Mouse (Mus musculus): ENCODE data around the gene Efna2. TPM values are rescaled to one million over a fixed set of nuclear protein-coding genes. Genes with fewer than 3 reads are reported as not detected.
"Not testable (repeated sequence)": the region's sequence is repeated elsewhere in the genome, so short reads cannot be mapped to it uniquely, and the experiment has no call there.

Efna2 gene
- polyA plus RNA-seq, 1 experiment from 2014 or later: 51.3 TPM

DNA sequence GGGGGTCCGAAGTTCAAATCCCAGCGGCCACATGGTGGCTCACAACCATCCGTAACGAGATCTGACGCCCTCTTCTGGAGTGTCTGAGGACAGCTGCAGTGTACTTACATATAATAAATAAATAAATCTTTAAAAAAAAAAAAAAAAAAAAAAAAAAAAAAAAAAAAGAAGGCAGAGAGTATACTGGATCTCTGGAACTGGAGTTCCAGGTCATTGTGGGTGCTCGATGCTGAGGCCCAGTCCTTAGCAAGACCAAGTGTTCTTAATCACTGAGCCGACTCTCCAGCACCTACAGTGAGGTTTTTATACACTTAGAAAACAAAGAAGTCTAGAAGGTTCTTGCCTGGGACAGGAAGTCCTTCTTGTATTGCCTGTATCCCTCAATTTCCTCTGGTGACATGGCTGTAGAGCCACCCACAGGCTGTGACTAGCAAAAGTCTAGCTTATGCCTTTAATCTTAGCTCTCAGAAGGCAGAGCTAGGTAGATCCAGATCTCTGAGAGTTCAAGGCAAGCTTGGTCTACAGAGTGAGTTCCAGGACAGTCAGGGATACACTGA is 32.3 kb downstream of the Efna2 start:
- not testable (repeated sequence) for ATAC-seq (ENCODE audit: insufficient number of reproducible peaks, low FRiP score, low TSS enrichment, low read depth); DNase-seq (ENCODE audit: low spot score); H3K9ac ChIP-seq (ENCODE audit: low read length); H3K27ac ChIP-seq (replicated peaks; ENCODE audit: low read depth, low read length); H3K4me1 ChIP-seq (ENCODE audit: control insufficient read depth, insufficient read depth, low read length); H3K4me2 ChIP-seq (ENCODE audit: low read depth, severe bottlenecking); H3K36me3 ChIP-seq (ENCODE audit: control insufficient read depth, insufficient read depth, low read length); H3K4me3 ChIP-seq (ENCODE audit: low read depth, low read length); H3K27me3 ChIP-seq (ENCODE audit: control insufficient read depth, insufficient read depth, low read length); H3K9me3 ChIP-seq (ENCODE audit: control insufficient read depth, low read length)
- WGBS: 76% methylated on average over 7 of the region's 7 CpGs

DNA sequence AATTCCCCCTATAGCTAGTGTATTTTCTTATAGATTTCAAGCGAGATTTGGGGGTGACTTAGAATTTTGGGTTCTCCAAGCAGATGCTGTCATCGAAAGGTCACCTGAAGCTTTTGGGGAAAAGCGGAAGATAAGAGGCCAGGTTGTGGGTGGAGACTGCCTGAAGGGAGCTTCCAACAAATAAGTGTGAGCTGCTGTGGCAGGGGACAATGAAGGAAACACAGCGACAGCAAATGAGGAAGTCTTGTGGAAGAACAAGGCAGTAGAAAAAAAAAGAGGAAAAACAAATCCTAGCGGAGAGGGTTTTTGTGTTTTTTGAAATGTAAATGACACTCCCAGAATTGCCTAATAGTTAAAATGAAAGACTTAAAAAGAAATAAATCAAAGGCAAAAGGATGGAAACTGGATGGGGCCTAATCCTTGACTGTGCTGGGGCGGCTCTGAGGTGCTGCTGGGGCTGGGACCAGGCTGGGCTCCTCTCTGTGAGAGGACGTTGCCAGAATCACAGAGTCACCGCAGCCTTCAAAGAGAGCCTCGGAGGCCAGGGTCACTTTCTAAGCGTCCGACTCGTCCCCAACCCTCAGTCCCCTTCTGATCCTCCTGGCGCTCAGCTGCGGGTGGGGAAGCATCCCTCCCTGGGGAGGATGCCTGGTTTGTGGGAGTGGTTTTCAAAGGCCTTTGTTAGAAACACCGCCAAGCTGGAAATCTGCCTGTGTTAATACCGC is 35.9 kb downstream of the Efna2 start:
- ATAC-seq (ENCODE audit: insufficient number of reproducible peaks, low FRiP score, low TSS enrichment, low read depth) (no peak), DNase-seq (ENCODE audit: low spot score) (no peak)
- Histone ChIP-seq H3K27ac (replicated peaks; ENCODE audit: low read depth, low read length) (no peak overlapping the region), H3K4me1 (ENCODE audit: control insufficient read depth, insufficient read depth, low read length) (no peaks in the 10 kb centered on the region), H3K4me3 (ENCODE audit: low read depth, low read length) (no peak overlapping the region), H3K27me3 (ENCODE audit: control insufficient read depth, insufficient read depth, low read length) (no peaks in the 10 kb centered on the region), H3K9ac (ENCODE audit: low read length) (no peak overlapping the region), H3K4me2 (ENCODE audit: low read depth, severe bottlenecking) (no peak overlapping the region), H3K9me3 (ENCODE audit: control insufficient read depth, low read length) (no peaks in the 10 kb centered on the region), H3K36me3 (ENCODE audit: control insufficient read depth, insufficient read depth, low read length) (no peaks in the 10 kb centered on the region)
- 26% methylated on average over 16 of the region's 16 CpGs for WGBS

DNA sequence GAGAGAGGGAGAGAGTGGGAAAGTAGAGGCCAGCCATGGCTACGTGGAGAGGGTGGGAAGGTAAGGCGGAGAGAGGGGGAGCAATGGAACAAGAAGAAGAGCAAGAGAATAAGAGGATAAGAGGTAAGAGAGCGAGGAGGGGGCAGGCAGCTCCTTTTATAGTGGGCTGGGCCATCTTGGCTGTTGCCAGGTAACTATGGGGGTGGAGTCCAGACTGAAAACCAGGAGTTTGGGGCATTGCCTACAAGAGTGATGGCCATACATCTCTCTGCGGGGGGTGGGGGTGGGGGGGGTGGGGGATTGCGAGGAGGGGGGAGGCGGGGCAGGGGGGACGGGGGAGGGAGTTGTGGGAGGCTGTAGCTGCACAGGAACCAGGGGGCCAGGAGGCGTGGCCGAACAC is 41.4 kb downstream of the Efna2 start:
- no peak overlapping the region for H3K27ac ChIP-seq (replicated peaks; ENCODE audit: low read depth, low read length)
- no peak overlapping the region for H3K9ac ChIP-seq (ENCODE audit: low read length)
- H3K9me3 ChIP-seq (ENCODE audit: control insufficient read depth, low read length): no peaks in the 10 kb centered on the region
- ATAC-seq (ENCODE audit: insufficient number of reproducible peaks, low FRiP score, low TSS enrichment, low read depth): no peak
- 40% methylated on average over 6 of the region's 9 CpGs for WGBS
- no peaks in the 10 kb centered on the region for H3K36me3 ChIP-seq (ENCODE audit: control insufficient read depth, insufficient read depth, low read length)
- no peak overlapping the region for H3K4me3 ChIP-seq (ENCODE audit: low read depth, low read length)
- no peak for DNase-seq (ENCODE audit: low spot score)
- no peaks in the 10 kb centered on the region for H3K27me3 ChIP-seq (ENCODE audit: control insufficient read depth, insufficient read depth, low read length)
- no peak overlapping the region for H3K4me2 ChIP-seq (ENCODE audit: low read depth, severe bottlenecking)
- H3K4me1 ChIP-seq (ENCODE audit: control insufficient read depth, insufficient read depth, low read length): peaks cover 5% of the 10 kb centered on the region; the same call in 1 of the 2 replicates

DNA sequence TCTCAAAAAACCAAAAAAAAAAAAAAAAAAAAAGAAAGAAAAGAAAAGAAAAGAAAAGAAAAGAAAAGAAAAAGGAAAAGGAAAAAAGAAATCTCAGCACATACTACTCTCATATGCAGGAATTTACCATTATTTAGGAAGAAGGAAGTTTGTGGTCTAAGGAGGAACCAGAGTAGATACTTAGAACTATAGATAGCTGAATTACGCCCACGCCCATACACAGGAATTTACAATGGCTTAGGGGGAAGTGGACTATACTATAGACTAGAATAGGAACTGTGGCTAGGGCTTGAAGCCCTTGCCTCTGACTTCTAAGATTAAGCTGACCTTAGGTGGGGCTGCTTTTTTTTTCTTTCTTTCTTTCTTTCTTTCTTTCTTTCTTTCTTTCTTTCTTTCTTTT is 43.9 kb downstream of the Efna2 start:
- H3K36me3 ChIP-seq (ENCODE audit: control insufficient read depth, insufficient read depth, low read length); H3K27ac ChIP-seq (replicated peaks; ENCODE audit: low read depth, low read length); ATAC-seq (ENCODE audit: insufficient number of reproducible peaks, low FRiP score, low TSS enrichment, low read depth); H3K9me3 ChIP-seq (ENCODE audit: control insufficient read depth, low read length); DNase-seq (ENCODE audit: low spot score); H3K9ac ChIP-seq (ENCODE audit: low read length); H3K27me3 ChIP-seq (ENCODE audit: control insufficient read depth, insufficient read depth, low read length); H3K4me2 ChIP-seq (ENCODE audit: low read depth, severe bottlenecking); H3K4me3 ChIP-seq (ENCODE audit: low read depth, low read length): not testable (repeated sequence)
- H3K4me1 ChIP-seq (ENCODE audit: control insufficient read depth, insufficient read depth, low read length): peaks cover 16% of the 10 kb centered on the region
- 98% methylated on average over 2 of the region's 2 CpGs for WGBS

DNA sequence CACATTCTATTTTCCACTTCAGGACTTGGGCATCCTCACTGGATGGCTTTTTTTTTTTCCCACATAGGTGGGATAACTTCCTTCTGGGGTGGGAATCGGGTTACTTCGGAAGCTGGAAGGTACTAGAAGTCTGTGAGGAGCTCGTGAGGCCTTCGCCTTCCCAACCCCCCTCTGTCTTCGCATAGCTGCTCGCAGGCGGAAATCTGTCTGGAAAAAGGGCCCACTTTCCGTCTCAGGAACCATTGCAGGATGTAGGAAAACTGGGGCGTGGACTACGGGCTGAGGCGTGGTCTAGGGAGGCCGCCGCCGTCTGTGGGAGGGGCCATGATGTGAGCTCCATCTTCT is 46.8 kb downstream of the Efna2 start:
- WGBS: under 1% methylated on average over 14 of the region's 14 CpGs
- H3K27me3 ChIP-seq (ENCODE audit: control insufficient read depth, insufficient read depth, low read length): no peaks in the 10 kb centered on the region
- H3K27ac ChIP-seq (replicated peaks; ENCODE audit: low read depth, low read length): peak overlapping the region; percentile 93
- no peak for ATAC-seq (ENCODE audit: insufficient number of reproducible peaks, low FRiP score, low TSS enrichment, low read depth)
- H3K9ac ChIP-seq (ENCODE audit: low read length): peak overlapping the region; percentile 32
- H3K4me2 ChIP-seq (ENCODE audit: low read depth, severe bottlenecking): peak overlapping the region; percentile 91
- peaks cover 11% of the 10 kb centered on the region for H3K36me3 ChIP-seq (ENCODE audit: control insufficient read depth, insufficient read depth, low read length)
- no peaks in the 10 kb centered on the region for H3K9me3 ChIP-seq (ENCODE audit: control insufficient read depth, low read length)
- peaks cover 26% of the 10 kb centered on the region for H3K4me1 ChIP-seq (ENCODE audit: control insufficient read depth, insufficient read depth, low read length)
- peak overlapping the region; percentile 88; the same call in 1 of the 2 replicates for H3K4me3 ChIP-seq (ENCODE audit: low read depth, low read length)
- DNase-seq (ENCODE audit: low spot score): no peak

DNA sequence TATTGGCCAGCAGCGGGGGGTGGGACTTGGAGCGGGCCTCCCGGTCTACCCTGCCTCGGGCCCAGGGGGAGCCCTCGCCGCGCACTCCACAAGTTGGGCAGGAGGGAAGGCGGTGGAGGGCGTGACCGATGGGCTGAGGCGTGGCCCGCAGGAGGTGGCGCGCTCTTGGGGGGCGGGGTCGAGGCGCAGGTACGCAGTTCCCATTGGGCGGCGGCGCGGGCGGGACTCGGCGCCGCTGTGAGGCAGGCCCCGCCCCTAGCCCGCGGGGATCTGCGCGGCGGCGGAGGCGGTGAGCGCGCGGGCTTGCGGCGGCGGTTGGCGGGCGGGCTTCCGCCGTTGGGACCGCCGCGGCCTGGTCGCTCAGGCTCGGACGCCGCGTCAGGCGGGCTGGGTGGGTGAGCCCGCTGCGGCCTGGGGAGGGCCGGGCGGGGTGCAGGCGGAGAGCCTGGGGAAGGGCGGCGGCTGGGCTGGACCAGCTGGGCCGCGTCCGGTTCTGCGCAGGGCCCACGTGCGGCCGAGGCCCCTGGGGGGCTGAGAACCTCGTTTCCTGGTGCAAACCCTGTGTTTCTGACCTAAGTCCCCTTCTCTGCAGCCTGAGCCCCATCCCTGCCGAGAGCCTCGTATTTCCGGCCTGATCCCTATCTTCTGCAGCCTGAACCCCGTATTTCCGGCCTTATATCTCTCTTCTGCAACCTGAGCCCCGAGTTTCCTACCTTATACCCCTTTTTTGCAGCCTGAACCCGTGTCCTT is 47.3 kb downstream of the Efna2 start, which contains the start of gene Mum1:
TSS of gene Mum1 (plus strand) at position 19 of the 750 bp plus-strand sequence.
- peak within 1 kb of the TSS; percentile 93 for H3K27ac ChIP-seq (replicated peaks; ENCODE audit: low read depth, low read length)
- no peaks in the 10 kb centered on the region for H3K9me3 ChIP-seq (ENCODE audit: control insufficient read depth, low read length)
- H3K4me1 ChIP-seq (ENCODE audit: control insufficient read depth, insufficient read depth, low read length): peaks cover 25% of the 10 kb centered on the region
- peak within 1 kb of the TSS; percentile 88 for H3K4me3 ChIP-seq (ENCODE audit: low read depth, low read length)
- peak; percentile 99 for DNase-seq (ENCODE audit: low spot score)
- WGBS: under 1% methylated on average over 71 of the region's 75 CpGs
- H3K27me3 ChIP-seq (ENCODE audit: control insufficient read depth, insufficient read depth, low read length): no peaks in the 10 kb centered on the region
- peak; percentile 98 for ATAC-seq (ENCODE audit: insufficient number of reproducible peaks, low FRiP score, low TSS enrichment, low read depth)
- peak within 1 kb of the TSS; percentile 91 for H3K4me2 ChIP-seq (ENCODE audit: low read depth, severe bottlenecking)
- peak within 1 kb of the TSS; percentile 97 for H3K9ac ChIP-seq (ENCODE audit: low read length)
- peaks cover 14% of the 10 kb centered on the region for H3K36me3 ChIP-seq (ENCODE audit: control insufficient read depth, insufficient read depth, low read length)

DNA sequence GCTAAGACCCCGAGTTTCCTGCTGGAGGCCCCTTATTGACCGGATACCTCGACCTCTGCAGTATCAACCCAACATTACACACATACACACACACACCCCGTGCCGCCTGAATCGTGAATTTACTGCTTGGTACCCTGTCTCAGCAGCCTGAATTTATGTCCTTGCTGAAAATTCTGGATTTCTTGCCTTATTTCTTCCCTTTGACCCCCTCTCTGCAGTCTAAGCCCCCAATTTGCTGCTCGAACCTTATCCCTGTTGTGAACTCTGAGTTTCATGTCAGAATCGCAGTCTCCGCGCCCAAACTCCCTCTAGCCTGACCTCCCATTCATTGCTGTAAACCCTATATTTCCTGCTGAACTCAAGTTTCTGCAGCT is 47.9 kb downstream of the Efna2 start:
- Histone ChIP-seq H3K9ac (ENCODE audit: low read length) (peak overlapping the region; percentile 97), H3K9me3 (ENCODE audit: control insufficient read depth, low read length) (no peaks in the 10 kb centered on the region), H3K4me2 (ENCODE audit: low read depth, severe bottlenecking) (peak overlapping the region; percentile 91), H3K4me1 (ENCODE audit: control insufficient read depth, insufficient read depth, low read length) (peaks cover 25% of the 10 kb centered on the region), H3K27me3 (ENCODE audit: control insufficient read depth, insufficient read depth, low read length) (no peaks in the 10 kb centered on the region), H3K4me3 (ENCODE audit: low read depth, low read length) (peak overlapping the region; percentile 88), H3K36me3 (ENCODE audit: control insufficient read depth, insufficient read depth, low read length) (peaks cover 16% of the 10 kb centered on the region), H3K27ac (replicated peaks; ENCODE audit: low read depth, low read length) (peak overlapping the region; percentile 91; the same call in 1 of the 2 replicates)
- ATAC-seq (ENCODE audit: insufficient number of reproducible peaks, low FRiP score, low TSS enrichment, low read depth) (no peak), DNase-seq (ENCODE audit: low spot score) (no peak)
- WGBS: 11% methylated on average over 10 of the region's 10 CpGs

DNA sequence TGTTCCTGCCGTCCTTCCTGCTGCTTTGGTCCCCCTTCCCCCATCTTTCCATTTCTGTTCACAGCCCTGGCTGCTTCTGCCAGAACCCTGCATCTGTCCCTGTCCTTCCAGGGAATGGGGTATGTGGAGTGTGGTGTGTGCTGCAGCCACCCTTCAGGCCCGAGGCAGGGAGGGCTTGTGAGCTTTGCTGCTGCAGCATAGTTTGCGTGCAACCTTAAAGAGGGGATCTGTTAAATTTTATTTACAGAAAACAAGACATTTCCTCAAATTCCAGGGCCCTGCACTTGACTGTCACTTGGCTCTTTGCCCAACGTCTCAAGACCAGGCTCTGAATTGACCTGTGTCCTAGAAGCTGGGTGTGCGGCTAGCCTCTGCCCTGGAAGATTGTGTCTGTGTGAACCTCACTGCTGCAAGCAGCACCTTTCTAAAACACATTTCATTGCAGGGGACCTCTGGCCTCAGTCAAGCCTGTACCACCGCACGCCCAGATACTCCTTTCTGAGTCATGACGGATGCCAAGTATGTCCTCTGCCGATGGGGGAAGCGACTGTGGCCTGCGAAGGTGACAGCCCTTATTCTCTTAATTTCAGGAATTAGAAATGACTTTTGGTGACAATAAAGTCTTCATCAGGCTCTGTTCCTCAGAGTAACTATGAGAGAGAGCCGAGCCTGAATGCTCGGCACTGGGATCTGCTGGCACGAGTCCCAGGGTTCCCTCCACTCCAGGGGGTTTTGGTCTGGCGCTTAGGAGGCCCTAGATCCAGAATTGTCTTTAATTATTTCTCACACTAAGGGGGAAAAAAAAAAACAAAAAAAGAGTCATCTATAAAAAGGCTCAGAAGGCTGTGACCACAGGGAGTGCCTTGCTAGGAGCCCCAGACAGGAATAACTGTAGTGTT is 48.8 kb downstream of the Efna2 start:
- DNase-seq (ENCODE audit: low spot score): no peak
- peaks cover 29% of the 10 kb centered on the region for H3K4me1 ChIP-seq (ENCODE audit: control insufficient read depth, insufficient read depth, low read length)
- no peaks in the 10 kb centered on the region for H3K9me3 ChIP-seq (ENCODE audit: control insufficient read depth, low read length)
- peaks cover 21% of the 10 kb centered on the region for H3K36me3 ChIP-seq (ENCODE audit: control insufficient read depth, insufficient read depth, low read length)
- 70% methylated on average over 15 of the region's 15 CpGs for WGBS
- H3K4me2 ChIP-seq (ENCODE audit: low read depth, severe bottlenecking): peak overlapping the region; percentile 91
- peak overlapping the region; percentile 88 for H3K4me3 ChIP-seq (ENCODE audit: low read depth, low read length)
- ATAC-seq (ENCODE audit: insufficient number of reproducible peaks, low FRiP score, low TSS enrichment, low read depth): no peak
- no peaks in the 10 kb centered on the region for H3K27me3 ChIP-seq (ENCODE audit: control insufficient read depth, insufficient read depth, low read length)
- H3K27ac ChIP-seq (replicated peaks; ENCODE audit: low read depth, low read length): 0 out of 2 replicates have a peak overlapping the region, but pooled peaks have one; percentile 2
- H3K9ac ChIP-seq (ENCODE audit: low read length): peak overlapping the region; percentile 97; the same call in 1 of the 2 replicates

Data from limb, embryonic 11.5 days (tissue).